Mouse (Mus musculus) limb, embryonic 14.5 days (tissue): ENCODE measurements around the gene Dapk3. TPM values are rescaled to one million over a fixed set of nuclear protein-coding genes. Genes with fewer than 3 reads are reported as not detected.

ENCODE experiments used
- ATAC-seq: fragments of 200-750 bp; cut with Nextera tagmentation; 2 replicates; pipeline ENCODE4 v1.8.0; 2017; ENCODE audit warnings: low read depth, moderate number of reproducible peaks, moderate TSS enrichment; ENCODE audit not compliant: low FRiP score
- DNase-seq: peaks from one replicate; pipeline ENCODE4 v3.0.0-alpha.2; 2015; ENCODE audit warnings: low spot score
- H3K27ac ChIP-seq: fragments of 300-500 bp; sonication (generic); replicated peaks from 2 replicates; pipeline ENCODE4 v1.5.1; 2014; ENCODE audit warnings: low read depth, mild to moderate bottlenecking, low read length, moderate library complexity, mixed read lengths
- H3K27me3 ChIP-seq: fragments of 300-500 bp; sonication (generic); 2 replicates; pipeline ENCODE4 v1.6.1; 2014; ENCODE audit warnings: low read length, mixed read lengths; ENCODE audit not compliant: control insufficient read depth, insufficient read depth
- H3K36me3 ChIP-seq: fragments of 300-500 bp; sonication (generic); 2 replicates; pipeline ENCODE4 v1.6.1; 2014; ENCODE audit warnings: mild to moderate bottlenecking, low read length, moderate library complexity, mixed read lengths; ENCODE audit not compliant: control insufficient read depth, insufficient read depth
- H3K4me1 ChIP-seq: fragments of 300-500 bp; sonication (generic); 2 replicates; pipeline ENCODE4 v1.6.1; 2014; ENCODE audit warnings: antibody characterized with exemption, low read length, mixed read lengths; ENCODE audit not compliant: control insufficient read depth, insufficient read depth
- H3K4me2 ChIP-seq: fragments of 300-500 bp; sonication (generic); replicated peaks from 2 replicates; pipeline ENCODE4 v1.6.1; 2014; ENCODE audit warnings: low read depth, mild to moderate bottlenecking, low read length, moderate library complexity; ENCODE audit not compliant: severe bottlenecking
- H3K4me3 ChIP-seq: fragments of 300-500 bp; sonication (generic); replicated peaks from 2 replicates; pipeline ENCODE4 v1.5.1; 2014; ENCODE audit warnings: low read length
- H3K9ac ChIP-seq: fragments of 300-500 bp; sonication (generic); 2 replicates; pipeline ENCODE4 v1.6.1; 2014; ENCODE audit warnings: mild to moderate bottlenecking, low read depth, low read length, moderate library complexity; ENCODE audit not compliant: severe bottlenecking
- H3K9me3 ChIP-seq: fragments of 300-500 bp; sonication (generic); 2 replicates; pipeline ENCODE4 v1.6.1; 2016; ENCODE audit warnings: low read length; ENCODE audit not compliant: control insufficient read depth
- POLR2A ChIP-seq: fragments of 200-500 bp; IDR thresholded peaks from 2 replicates; pipeline ENCODE4 v1.8.0; 2012; ENCODE audit warnings: inconsistent platforms, mild to moderate bottlenecking, moderate library complexity, borderline replicate concordance; ENCODE audit not compliant: insufficient read depth, insufficient read length; ENCODE audit errors: extremely low read depth
- WGBS: fragments of 180-500 bp; shearing (Covaris S2); extraction: QIAGEN DNeasy Blood & Tissue Kit; methylation state at CpG from one replicate; pipeline ENCODE4 v1.1.7; 2014; 5-methylcytosine and 5-hydroxymethylcytosine counted together
- polyA plus RNA-seq, 2 experiments: library from polyadenylated mRNA; depleted of rRNA in 1 of 2; stranded (reverse) in 1 of 2; unstranded in 1 of 2; fragments of >200 nt; fragmentation: Nextera tagmentation in 1 of 2; extraction: Ambion mirVana in 1 of 2; gene quantifications; 2 replicates each; pipeline versions ENCODE4 v1.2.1 to v1.2.3; 2012 to 2014

The Dapk3 gene
- polyA plus RNA-seq, 2 experiments, result 57.7 to 73.0 TPM

DNA sequence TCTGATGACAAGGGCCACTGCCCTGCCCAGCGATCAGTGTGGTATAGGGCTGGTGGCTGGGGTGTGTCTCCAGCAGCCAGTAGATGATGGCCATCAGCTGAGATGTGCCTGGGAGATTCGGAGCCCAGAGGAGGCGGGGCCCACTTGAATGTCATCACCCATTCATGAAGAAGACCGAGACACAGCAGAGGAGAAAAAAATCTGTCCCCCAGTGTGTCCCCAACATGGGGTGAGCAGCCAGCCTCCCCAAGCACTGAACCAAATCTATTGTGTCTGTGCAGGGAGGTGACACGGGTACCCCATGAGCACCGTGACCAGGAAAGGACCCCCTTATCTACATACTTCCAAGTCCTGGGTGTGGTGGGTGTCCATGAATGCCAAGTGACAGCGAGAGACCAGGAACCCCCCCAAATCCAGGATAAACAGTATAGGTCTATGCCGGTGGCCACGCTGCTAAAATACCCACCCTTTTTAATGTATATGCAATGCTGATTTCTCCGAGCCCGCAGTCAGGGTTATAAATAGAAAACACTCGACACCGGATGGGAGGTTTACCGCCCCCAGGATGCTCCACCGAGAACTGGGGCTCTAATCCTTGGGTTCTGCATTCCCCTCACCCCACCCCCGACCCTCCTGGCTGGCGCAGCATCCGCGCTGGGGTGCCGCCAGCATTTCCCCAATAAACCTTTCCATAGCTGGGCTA, 47.1 kb downstream of the Dapk3 start:
- Histone ChIP-seq H3K27ac (no peak overlapping the region), H3K4me3 (no peak overlapping the region), H3K9me3 (no peaks in the 10 kb centered on the region), H3K36me3 (no peaks in the 10 kb centered on the region), H3K27me3 (peaks cover 35% of the 10 kb centered on the region), H3K9ac (0 out of 2 replicates have a peak overlapping the region, but pooled peaks have one; percentile 12), H3K4me2 (peak overlapping the region; percentile 32), H3K4me1 (peaks cover 12% of the 10 kb centered on the region)
- ATAC-seq, result no peak
- TF ChIP-seq POLR2A, result no peak
- WGBS, result 12% methylated on average over 20 of the region's 20 CpGs
- DNase-seq, result no peak

- 9% methylated on average over 27 of the region's 27 CpGs for WGBS
- Histone ChIP-seq H3K36me3 (no peaks in the 10 kb centered on the region), H3K4me2 (peak within 1 kb of the TSS; percentile 32), H3K9ac (0 out of 2 replicates have a peak within 1 kb of the TSS, but pooled peaks have one; percentile 12), H3K4me3 (0 out of 2 replicates have a peak within 1 kb of the TSS, but pooled peaks have one; percentile 0), H3K27ac (no peak within 1 kb of the TSS), H3K9me3 (no peaks in the 10 kb centered on the region), H3K4me1 (peaks cover 12% of the 10 kb centered on the region), H3K27me3 (peaks cover 35% of the 10 kb centered on the region)
- TF ChIP-seq POLR2A, result no peak
- ATAC-seq (0 out of 2 replicates have a peak, but pooled peaks have one; percentile 23), DNase-seq (no peak)
Measured at GRCm38 (mm10) chr10:81230438-81231332, 47.9 kb downstream of the Dapk3 start, which contains the start of gene Atcay. Gene Atcay, minus strand, starts transcription at chr10:81230833.

DNA sequence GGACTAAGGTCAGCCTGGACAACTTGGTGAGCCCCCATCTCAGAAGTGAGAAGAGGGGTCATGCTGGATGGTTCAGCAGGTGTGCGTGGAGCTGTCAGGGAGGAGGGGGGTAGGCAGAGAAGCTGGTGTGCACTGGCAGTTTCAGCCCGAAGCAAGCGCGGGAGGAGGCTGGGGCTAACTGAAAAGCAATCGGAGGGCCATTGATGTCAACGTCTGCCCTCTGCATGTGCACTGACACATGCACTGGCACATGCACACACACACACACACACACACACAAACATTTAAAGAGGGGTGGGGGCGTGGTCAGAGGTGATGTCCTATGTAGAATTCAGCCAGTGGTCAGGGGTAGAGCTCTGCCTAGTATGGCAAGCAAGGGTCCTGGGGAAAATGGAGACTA, 48.6 kb downstream of the Dapk3 start:
- no peak overlapping the region for H3K4me2 ChIP-seq

GRCm38 (mm10) chr10:81232580-81233225, 49.9 kb downstream of the Dapk3 start, which contains the start of gene Zfr2:
Gene Zfr2, plus strand, starts transcription at chr10:81233155.
- H3K4me1 ChIP-seq, result peaks cover 12% of the 10 kb centered on the region
- no peak within 1 kb of the TSS for H3K27ac ChIP-seq
- peak within 1 kb of the TSS; percentile 71 for H3K4me3 ChIP-seq
- DNase-seq (peak; percentile 59), ATAC-seq (peak; percentile 88)
- no peaks in the 10 kb centered on the region for H3K9me3 ChIP-seq
- H3K9ac ChIP-seq, result peak within 1 kb of the TSS; percentile 72
- WGBS, result 11% methylated on average over 29 of the region's 29 CpGs
- peak within 1 kb of the TSS; percentile 81 for H3K4me2 ChIP-seq
- TF ChIP-seq POLR2A, result no peak
- no peaks in the 10 kb centered on the region; the same call in 1 of the 2 replicates for H3K36me3 ChIP-seq
- H3K27me3 ChIP-seq, result peaks cover 35% of the 10 kb centered on the region

More for the DNA sequence above, 48.6 kb downstream of the Dapk3 start:
- DNase-seq (no peak), ATAC-seq (no peak)
- no peak overlapping the region for H3K27ac ChIP-seq
- 54% methylated on average over 7 of the region's 7 CpGs for WGBS
- TF ChIP-seq POLR2A, result no peak
- H3K27me3 ChIP-seq, result peaks cover 35% of the 10 kb centered on the region
- no peaks in the 10 kb centered on the region; the same call in 1 of the 2 replicates for H3K36me3 ChIP-seq
- peaks cover 12% of the 10 kb centered on the region for H3K4me1 ChIP-seq
- H3K9ac ChIP-seq, result no peak overlapping the region
- H3K4me3 ChIP-seq, result no peak overlapping the region
- H3K9me3 ChIP-seq, result no peaks in the 10 kb centered on the region

GRCm38 (mm10) chr10:81233226-81233585, 50.4 kb downstream of the Dapk3 start:
- WGBS, result 4% methylated on average over 26 of the region's 28 CpGs
- ATAC-seq (peak; percentile 53), DNase-seq (no peak)
- peak overlapping the region; percentile 71 for H3K4me3 ChIP-seq
- H3K27ac ChIP-seq, result no peak overlapping the region
- H3K4me1 ChIP-seq, result peaks cover 12% of the 10 kb centered on the region
- no peaks in the 10 kb centered on the region for H3K9me3 ChIP-seq
- H3K36me3 ChIP-seq, result no peaks in the 10 kb centered on the region; the same call in 1 of the 2 replicates
- no peak for TF ChIP-seq POLR2A
- H3K9ac ChIP-seq, result peak overlapping the region; percentile 72
- H3K27me3 ChIP-seq, result peaks cover 35% of the 10 kb centered on the region
- H3K4me2 ChIP-seq, result peak overlapping the region; percentile 81
